Mouse (Mus musculus): ENCODE measurements around the gene Tpcn1.
A peak's percentile ranks its signal among the peaks of the same experiment; 100 is the strongest.

Gene Tpcn1

GRCm38 (mm10) chr5:120588569-120589094, at the start of gene Tpcn1, which contains the start of gene Iqcd:
Gene Tpcn1, minus strand, starts transcription at chr5:120588673.
Gene Iqcd, plus strand, starts transcription at chr5:120589016.
- peak; percentile 99 for DNase-seq (ENCODE audit: low read depth)

GRCm38 (mm10) chr5:120635633-120636032, 47.2 kb upstream of the Tpcn1 start:
- DNase-seq (ENCODE audit: low read depth), result no peak

- no peak for DNase-seq (ENCODE audit: low read depth)
These were observed 46.4 kb upstream of the Tpcn1 start for GRCm38 (mm10) chr5:120634860-120635259.

- DNase-seq (ENCODE audit: low read depth), result no peak
These were observed 45.7 kb upstream of the Tpcn1 start, which contains the start of gene Cfap73 for GRCm38 (mm10) chr5:120634131-120634530. Gene Cfap73, minus strand, starts transcription at chr5:120634235.

- no peak for DNase-seq (ENCODE audit: low read depth)
These were observed 43.4 kb upstream of the Tpcn1 start for GRCm38 (mm10) chr5:120631892-120632291.

- no peak for DNase-seq (ENCODE audit: low read depth)
These were observed 42.7 kb upstream of the Tpcn1 start for GRCm38 (mm10) chr5:120631128-120631527.

GRCm38 (mm10) chr5:120628624-120629023, 40.2 kb upstream of the Tpcn1 start:
- DNase-seq (ENCODE audit: low read depth), result no peak

GRCm38 (mm10) chr5:120627515-120628300, 39.2 kb upstream of the Tpcn1 start:
- DNase-seq (ENCODE audit: low read depth), result no peak

- no peak for DNase-seq (ENCODE audit: low read depth)
These were observed 37.9 kb upstream of the Tpcn1 start for GRCm38 (mm10) chr5:120626399-120626798.

- no peak for DNase-seq (ENCODE audit: low read depth)
These were observed 36.0 kb upstream of the Tpcn1 start for GRCm38 (mm10) chr5:120624427-120624826.

GRCm38 (mm10) chr5:120622198-120622851, 33.9 kb upstream of the Tpcn1 start:
- no peak for DNase-seq (ENCODE audit: low read depth)

- DNase-seq (ENCODE audit: low read depth), result no peak
These were observed 33.3 kb upstream of the Tpcn1 start for GRCm38 (mm10) chr5:120621846-120622197.

- DNase-seq (ENCODE audit: low read depth), result no peak
These were observed 32.7 kb upstream of the Tpcn1 start for GRCm38 (mm10) chr5:120621078-120621765.

- DNase-seq (ENCODE audit: low read depth), result no peak
These were observed 32.1 kb upstream of the Tpcn1 start for GRCm38 (mm10) chr5:120620375-120621077.

- DNase-seq (ENCODE audit: low read depth), result no peak
These were observed 30.7 kb upstream of the Tpcn1 start for GRCm38 (mm10) chr5:120619201-120619600.

GRCm38 (mm10) chr5:120618778-120619177, 30.3 kb upstream of the Tpcn1 start:
- no peak for DNase-seq (ENCODE audit: low read depth)

GRCm38 (mm10) chr5:120615903-120616302, 27.4 kb upstream of the Tpcn1 start:
- no peak for DNase-seq (ENCODE audit: low read depth)

GRCm38 (mm10) chr5:120612822-120613604, 24.5 kb upstream of the Tpcn1 start:
- peak; percentile 99 for DNase-seq (ENCODE audit: low read depth)

GRCm38 (mm10) chr5:120612442-120612821, 24.0 kb upstream of the Tpcn1 start, which contains the start of the genes Rita1 and Ddx54:
Gene Rita1, minus strand, starts transcription at chr5:120612589.
Gene Ddx54, plus strand, starts transcription at chr5:120612739.
- DNase-seq (ENCODE audit: low read depth), result no peak

GRCm38 (mm10) chr5:120611416-120611815, 22.9 kb upstream of the Tpcn1 start:
- DNase-seq (ENCODE audit: low read depth), result no peak

GRCm38 (mm10) chr5:120610906-120611305, 22.4 kb upstream of the Tpcn1 start:
- DNase-seq (ENCODE audit: low read depth), result no peak

Measured in fibroblast of lung, adult 2 months (primary cell).